Mouse (Mus musculus) limb, embryonic 14.5 days (tissue): ENCODE measurements around the gene Cd300ld5. TPM values are rescaled to one million over a fixed set of nuclear protein-coding genes. Genes with fewer than 3 reads are reported as not detected.

Source experiments
- ATAC-seq: fragments of 200-750 bp; cut with Nextera tagmentation; 2 replicates; pipeline ENCODE4 v1.8.0; 2017; ENCODE audit warnings: low read depth, moderate number of reproducible peaks, moderate TSS enrichment; ENCODE audit not compliant: low FRiP score
- DNase-seq: peaks from one replicate; pipeline ENCODE4 v3.0.0-alpha.2; 2015; ENCODE audit warnings: low spot score
- H3K27ac ChIP-seq: fragments of 300-500 bp; sonication (generic); replicated peaks from 2 replicates; pipeline ENCODE4 v1.5.1; 2014; ENCODE audit warnings: low read depth, mild to moderate bottlenecking, low read length, moderate library complexity, mixed read lengths
- H3K27me3 ChIP-seq: fragments of 300-500 bp; sonication (generic); 2 replicates; pipeline ENCODE4 v1.6.1; 2014; ENCODE audit warnings: low read length, mixed read lengths; ENCODE audit not compliant: control insufficient read depth, insufficient read depth
- H3K36me3 ChIP-seq: fragments of 300-500 bp; sonication (generic); 2 replicates; pipeline ENCODE4 v1.6.1; 2014; ENCODE audit warnings: mild to moderate bottlenecking, low read length, moderate library complexity, mixed read lengths; ENCODE audit not compliant: control insufficient read depth, insufficient read depth
- H3K4me1 ChIP-seq: fragments of 300-500 bp; sonication (generic); 2 replicates; pipeline ENCODE4 v1.6.1; 2014; ENCODE audit warnings: antibody characterized with exemption, low read length, mixed read lengths; ENCODE audit not compliant: control insufficient read depth, insufficient read depth
- H3K4me2 ChIP-seq: fragments of 300-500 bp; sonication (generic); replicated peaks from 2 replicates; pipeline ENCODE4 v1.6.1; 2014; ENCODE audit warnings: low read depth, mild to moderate bottlenecking, low read length, moderate library complexity; ENCODE audit not compliant: severe bottlenecking
- H3K4me3 ChIP-seq: fragments of 300-500 bp; sonication (generic); replicated peaks from 2 replicates; pipeline ENCODE4 v1.5.1; 2014; ENCODE audit warnings: low read length
- H3K9ac ChIP-seq: fragments of 300-500 bp; sonication (generic); 2 replicates; pipeline ENCODE4 v1.6.1; 2014; ENCODE audit warnings: mild to moderate bottlenecking, low read depth, low read length, moderate library complexity; ENCODE audit not compliant: severe bottlenecking
- H3K9me3 ChIP-seq: fragments of 300-500 bp; sonication (generic); 2 replicates; pipeline ENCODE4 v1.6.1; 2016; ENCODE audit warnings: low read length; ENCODE audit not compliant: control insufficient read depth
- POLR2A ChIP-seq: fragments of 200-500 bp; IDR thresholded peaks from 2 replicates; pipeline ENCODE4 v1.8.0; 2012; ENCODE audit warnings: inconsistent platforms, mild to moderate bottlenecking, moderate library complexity, borderline replicate concordance; ENCODE audit not compliant: insufficient read depth, insufficient read length; ENCODE audit errors: extremely low read depth
- WGBS: fragments of 180-500 bp; shearing (Covaris S2); extraction: QIAGEN DNeasy Blood & Tissue Kit; methylation state at CpG from one replicate; pipeline ENCODE4 v1.1.7; 2014; 5-methylcytosine and 5-hydroxymethylcytosine counted together
- polyA plus RNA-seq, 2 experiments: library from polyadenylated mRNA; depleted of rRNA in 1 of 2; stranded (reverse) in 1 of 2; unstranded in 1 of 2; fragments of >200 nt; fragmentation: Nextera tagmentation in 1 of 2; extraction: Ambion mirVana in 1 of 2; gene quantifications; 2 replicates each; pipeline versions ENCODE4 v1.2.1 to v1.2.3; 2012 to 2014

The Cd300ld5 gene
- polyA plus RNA-seq, 2 experiments: 0.48 TPM; not detected in 1

- H3K9ac ChIP-seq: no peak overlapping the region
- DNase-seq: no peak
- H3K9me3 ChIP-seq: no peaks in the 10 kb centered on the region
- H3K27ac ChIP-seq: no peak overlapping the region
- H3K36me3 ChIP-seq: no peaks in the 10 kb centered on the region
- H3K4me1 ChIP-seq: peaks cover 3% of the 10 kb centered on the region; the same call in 1 of the 2 replicates
- H3K27me3 ChIP-seq: no peaks in the 10 kb centered on the region
- 80% methylated on average over 7 of the region's 7 CpGs for WGBS
- TF ChIP-seq POLR2A: no peak
- ATAC-seq: no peak
- no peak overlapping the region for H3K4me2 ChIP-seq
- H3K4me3 ChIP-seq: no peak overlapping the region
Measured at GRCm38 (mm10) chr11:115075407-115075806, 37.8 kb upstream of the Cd300ld5 start.

GRCm38 (mm10) chr11:115073002-115073401 is 35.4 kb upstream of the Cd300ld5 start:
- Histone ChIP-seq H3K27ac (no peak overlapping the region), H3K9ac (no peak overlapping the region), H3K4me1 (peaks cover 3% of the 10 kb centered on the region; the same call in 1 of the 2 replicates), H3K4me3 (no peak overlapping the region), H3K4me2 (no peak overlapping the region), H3K9me3 (no peaks in the 10 kb centered on the region), H3K36me3 (no peaks in the 10 kb centered on the region), H3K27me3 (no peaks in the 10 kb centered on the region)
- 67% methylated on average over 5 of the region's 5 CpGs for WGBS
- no peak for DNase-seq
- no peak for TF ChIP-seq POLR2A
- no peak for ATAC-seq

- DNase-seq: peak; percentile 42
- no peak for TF ChIP-seq POLR2A
- Histone ChIP-seq H3K27me3 (no peaks in the 10 kb centered on the region), H3K9me3 (no peaks in the 10 kb centered on the region), H3K4me3 (no peak overlapping the region), H3K27ac (no peak overlapping the region), H3K9ac (no peak overlapping the region), H3K4me1 (peaks cover 3% of the 10 kb centered on the region; the same call in 1 of the 2 replicates), H3K4me2 (no peak overlapping the region), H3K36me3 (no peaks in the 10 kb centered on the region)
- WGBS: 20% methylated on average over 14 of the region's 14 CpGs
- no peak for ATAC-seq
Measured at GRCm38 (mm10) chr11:115071631-115072294, 34.2 kb upstream of the Cd300ld5 start.

GRCm38 (mm10) chr11:115071015-115071551 is 33.5 kb upstream of the Cd300ld5 start:
- H3K27me3 ChIP-seq: no peaks in the 10 kb centered on the region
- WGBS: 20% methylated on average over 9 of the region's 9 CpGs
- no peak overlapping the region for H3K4me3 ChIP-seq
- H3K9me3 ChIP-seq: no peaks in the 10 kb centered on the region
- peaks cover 3% of the 10 kb centered on the region; the same call in 1 of the 2 replicates for H3K4me1 ChIP-seq
- DNase-seq: no peak
- ATAC-seq: no peak
- no peak overlapping the region for H3K9ac ChIP-seq
- TF ChIP-seq POLR2A: no peak
- H3K36me3 ChIP-seq: no peaks in the 10 kb centered on the region
- H3K27ac ChIP-seq: no peak overlapping the region
- no peak overlapping the region for H3K4me2 ChIP-seq

- Histone ChIP-seq H3K4me2 (no peak overlapping the region), H3K27ac (no peak overlapping the region), H3K4me3 (no peak overlapping the region), H3K9ac (no peak overlapping the region), H3K27me3 (no peaks in the 10 kb centered on the region), H3K36me3 (no peaks in the 10 kb centered on the region), H3K9me3 (no peaks in the 10 kb centered on the region), H3K4me1 (no peaks in the 10 kb centered on the region)
- ATAC-seq (no peak), DNase-seq (no peak)
- WGBS: 65% methylated on average over 6 of the region's 6 CpGs
- TF ChIP-seq POLR2A: no peak
Measured at GRCm38 (mm10) chr11:115066768-115067167, 29.2 kb upstream of the Cd300ld5 start.

GRCm38 (mm10) chr11:115062077-115062476 is 24.5 kb upstream of the Cd300ld5 start, which contains the start of gene Cd300e:
Gene Cd300e (minus strand): TSS chr11:115062177.
- no peak for DNase-seq
- Histone ChIP-seq H3K4me3 (no peak within 1 kb of the TSS), H3K4me2 (no peak within 1 kb of the TSS), H3K27me3 (no peaks in the 10 kb centered on the region), H3K4me1 (no peaks in the 10 kb centered on the region), H3K9ac (no peak within 1 kb of the TSS), H3K27ac (no peak within 1 kb of the TSS), H3K36me3 (no peaks in the 10 kb centered on the region), H3K9me3 (no peaks in the 10 kb centered on the region)
- 42% methylated on average over 5 of the region's 5 CpGs for WGBS
- no peak for ATAC-seq
- TF ChIP-seq POLR2A: no peak
